Mouse (Mus musculus) skeletal muscle tissue, adult 2 months (tissue): ENCODE measurements at regions not wholly inside any gene's neighbourhood (a gene's known extent, or its start where the extent isn't known, plus 50 kb on each side); places are given as distances from the start of the nearest gene placed in this dataset.

ENCODE experiments used
- DNase-seq: peaks from one replicate; pipeline ENCODE4 v3.0.0-alpha.2; 2012; ENCODE audit warnings: low read depth, low spot score

DNA sequence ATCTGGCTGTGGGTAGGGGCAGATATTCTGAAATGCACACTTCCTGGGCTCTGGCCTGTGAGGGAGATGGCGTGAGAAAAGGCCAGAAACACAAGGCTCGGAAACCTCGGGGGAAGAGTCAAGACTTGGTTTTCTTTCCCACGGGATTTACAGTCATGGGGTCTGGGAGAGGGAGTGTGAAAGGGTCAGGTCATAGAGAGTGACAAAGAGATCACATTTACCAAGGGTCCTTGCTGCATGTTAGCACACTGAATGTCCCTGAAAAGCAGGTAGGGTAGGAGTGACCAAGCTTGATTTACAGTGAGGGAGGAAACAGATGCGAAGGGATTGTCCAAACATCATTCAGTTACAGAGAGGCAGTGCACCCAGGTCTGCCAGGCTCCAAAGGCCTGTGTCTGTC, 156.0 kb downstream of the Efnb1 start:
- no peak for DNase-seq

- DNase-seq: no peak
Observed at GRCm38 (mm10) chrX:99291423-99291963, 155.6 kb downstream of the Efnb1 start.

GRCm38 (mm10) chrX:99287988-99288387, 152.1 kb downstream of the Efnb1 start:
- no peak for DNase-seq

GRCm38 (mm10) chrX:99286876-99287275, 150.9 kb downstream of the Efnb1 start:
- no peak for DNase-seq

DNA sequence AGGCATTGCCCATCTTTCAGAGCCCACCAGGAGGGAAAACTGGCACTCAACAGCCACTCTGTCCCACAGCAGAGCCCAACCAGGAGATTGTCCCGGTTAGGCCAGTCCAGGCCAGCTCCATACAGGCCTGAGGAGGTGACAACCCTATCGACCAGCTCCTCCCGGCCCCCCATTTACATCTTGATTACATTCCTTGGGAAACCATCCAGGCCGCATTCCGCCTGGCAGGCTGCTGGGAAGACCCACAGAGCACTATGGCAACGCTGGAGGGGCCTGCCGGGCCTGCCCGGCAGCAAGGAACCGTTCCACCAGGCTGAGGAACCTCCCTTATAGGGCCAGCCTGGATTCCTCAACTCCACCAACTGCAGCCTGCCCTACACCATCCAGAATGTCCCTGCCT, 149.7 kb downstream of the Efnb1 start:
- no peak for DNase-seq

GRCm38 (mm10) chrX:99280991-99281390, 145.1 kb downstream of the Efnb1 start:
- DNase-seq: no peak

DNA sequence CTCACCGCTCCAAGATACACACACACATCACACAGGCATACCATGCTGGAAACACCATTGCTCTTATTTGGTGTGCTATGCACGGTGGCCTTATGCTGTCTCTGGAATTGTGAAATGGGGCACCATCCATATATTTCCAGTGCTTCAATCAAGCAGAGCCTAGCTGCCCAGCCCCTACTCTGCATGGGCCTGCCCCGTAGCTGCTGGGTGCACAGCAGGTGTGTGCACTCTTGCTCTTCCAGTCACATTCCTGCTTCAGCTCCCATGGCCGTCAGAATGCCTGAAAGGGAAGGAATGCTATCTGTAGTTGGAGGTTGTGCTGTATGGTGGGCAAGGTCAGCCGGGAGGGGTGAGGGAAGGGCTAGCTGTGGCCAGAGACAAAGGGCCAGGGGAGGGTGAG, 144.6 kb downstream of the Efnb1 start:
- DNase-seq: no peak

DNA sequence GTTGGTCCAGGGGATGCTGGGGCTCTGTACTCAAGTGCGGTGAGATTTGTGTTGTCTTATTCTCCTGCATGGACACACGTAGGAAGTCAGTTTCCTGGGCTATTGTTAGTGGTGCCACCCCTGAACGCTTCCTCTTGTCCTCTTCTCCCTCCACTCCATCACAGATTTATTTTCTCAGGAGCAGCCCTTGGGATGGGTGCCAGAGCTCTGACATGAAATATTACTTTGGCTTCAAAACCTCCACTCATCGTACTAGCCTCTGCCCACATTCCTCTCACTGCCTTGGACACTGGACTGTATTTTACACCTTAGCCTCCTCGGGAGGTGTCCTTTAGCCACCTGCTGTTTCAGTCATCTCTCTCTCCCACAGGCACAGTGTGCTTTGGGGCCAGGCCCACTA, 139.6 kb downstream of the Efnb1 start:
- DNase-seq: no peak

- DNase-seq: no peak
Observed at GRCm38 (mm10) chrX:99271908-99272307, 136.0 kb downstream of the Efnb1 start.

DNA sequence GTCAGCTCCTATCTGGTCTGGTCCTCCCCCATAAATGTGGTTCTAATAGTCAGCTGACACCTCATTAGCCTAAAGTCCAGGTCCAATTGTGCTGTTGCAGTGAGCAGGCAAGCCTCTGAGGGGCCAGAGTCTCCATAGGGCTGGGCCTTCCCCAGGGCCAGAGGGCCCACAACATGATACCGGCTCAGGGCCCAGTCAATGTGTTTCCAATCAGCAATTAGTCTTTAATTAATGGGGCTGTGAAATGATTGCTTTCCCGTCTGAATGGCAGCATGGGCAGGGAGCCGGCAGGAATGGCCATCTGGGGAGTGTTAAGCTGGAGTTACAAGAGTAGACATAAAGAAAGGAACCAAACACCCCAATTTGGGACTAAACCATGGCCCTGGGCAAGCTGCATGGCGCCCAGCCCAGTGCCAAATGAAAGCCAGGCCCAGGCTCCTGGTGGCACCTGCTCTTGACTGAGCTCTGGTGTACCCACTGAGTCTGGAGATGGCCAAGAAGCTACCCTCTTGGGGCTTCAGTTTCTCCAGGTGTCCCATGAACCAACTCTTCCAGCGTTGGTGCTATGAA, 113.2 kb downstream of the Efnb1 start:
- DNase-seq: no peak

- no peak for DNase-seq
Observed at GRCm38 (mm10) chrX:99248181-99248580, 112.3 kb downstream of the Efnb1 start.

- DNase-seq: no peak
Observed at GRCm38 (mm10) chrX:99246704-99247103, 110.8 kb downstream of the Efnb1 start.

GRCm38 (mm10) chrX:99246051-99246450, 110.1 kb downstream of the Efnb1 start:
- no peak for DNase-seq

GRCm38 (mm10) chrX:99245541-99245940, 109.6 kb downstream of the Efnb1 start:
- DNase-seq: no peak

- no peak for DNase-seq
Observed at GRCm38 (mm10) chrX:99243251-99243650, 107.3 kb downstream of the Efnb1 start.

DNA sequence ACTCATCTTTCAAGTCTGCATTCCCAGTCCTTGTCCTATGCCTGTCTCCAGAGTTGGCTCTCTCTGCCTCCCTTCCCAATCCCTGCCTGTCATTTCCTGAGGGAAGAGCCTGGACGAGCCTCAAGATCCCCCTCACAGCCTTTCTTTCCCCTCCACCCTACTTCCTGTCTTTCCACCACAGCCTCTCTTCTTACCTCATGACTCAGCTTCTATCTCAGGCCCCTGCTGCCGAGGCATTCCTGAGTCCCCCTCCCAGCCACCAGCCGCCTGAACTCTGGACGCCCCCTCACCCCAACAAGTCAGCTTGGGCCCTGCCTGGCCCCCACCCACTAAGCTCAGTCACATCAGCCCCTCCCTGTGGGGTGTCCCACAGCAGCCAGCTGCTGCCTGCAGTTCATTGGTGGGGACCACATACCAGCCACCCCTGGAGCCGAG, 105.8 kb downstream of the Efnb1 start:
- DNase-seq: no peak

DNA sequence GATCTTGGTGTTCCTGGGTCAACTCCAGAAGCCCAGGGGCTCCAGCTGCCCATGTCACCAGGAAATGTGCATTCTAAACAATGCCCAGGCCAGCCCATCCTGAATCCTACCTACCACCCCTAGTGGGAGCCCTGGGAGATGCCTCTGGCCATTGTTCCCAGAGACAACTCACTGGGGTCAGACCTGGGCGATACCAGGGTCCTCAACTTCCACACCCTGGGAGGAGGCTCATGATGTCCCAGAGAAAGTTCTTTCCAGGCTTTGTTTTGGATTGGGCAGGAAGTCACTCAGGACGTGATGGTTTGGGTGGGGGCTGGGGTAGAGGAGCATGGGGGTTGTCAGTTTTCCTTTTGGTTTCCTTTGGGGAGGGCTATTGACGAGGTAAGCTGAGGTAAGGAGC, 97.1 kb downstream of the Efnb1 start:
- no peak for DNase-seq

DNA sequence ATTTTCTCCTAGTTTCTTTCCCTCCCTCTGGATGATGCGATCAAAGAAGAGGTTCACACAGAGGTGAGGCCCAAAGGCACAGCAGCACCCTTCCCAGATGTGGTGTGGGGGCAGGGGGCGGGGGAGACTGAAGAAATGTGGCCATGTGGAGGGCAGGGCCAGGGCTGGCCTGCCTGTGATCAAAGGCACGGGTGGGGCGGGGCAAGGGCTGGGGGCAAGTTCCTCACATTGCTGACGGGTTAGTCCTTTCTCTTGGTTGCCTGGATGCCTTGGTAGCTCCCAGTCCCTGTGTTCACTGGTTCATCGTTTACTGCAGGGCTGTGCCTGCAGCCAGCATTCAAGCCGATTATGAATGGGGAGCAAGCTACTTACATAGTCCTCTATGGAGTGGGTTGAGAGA, 96.4 kb downstream of the Efnb1 start:
- DNase-seq: no peak

DNA sequence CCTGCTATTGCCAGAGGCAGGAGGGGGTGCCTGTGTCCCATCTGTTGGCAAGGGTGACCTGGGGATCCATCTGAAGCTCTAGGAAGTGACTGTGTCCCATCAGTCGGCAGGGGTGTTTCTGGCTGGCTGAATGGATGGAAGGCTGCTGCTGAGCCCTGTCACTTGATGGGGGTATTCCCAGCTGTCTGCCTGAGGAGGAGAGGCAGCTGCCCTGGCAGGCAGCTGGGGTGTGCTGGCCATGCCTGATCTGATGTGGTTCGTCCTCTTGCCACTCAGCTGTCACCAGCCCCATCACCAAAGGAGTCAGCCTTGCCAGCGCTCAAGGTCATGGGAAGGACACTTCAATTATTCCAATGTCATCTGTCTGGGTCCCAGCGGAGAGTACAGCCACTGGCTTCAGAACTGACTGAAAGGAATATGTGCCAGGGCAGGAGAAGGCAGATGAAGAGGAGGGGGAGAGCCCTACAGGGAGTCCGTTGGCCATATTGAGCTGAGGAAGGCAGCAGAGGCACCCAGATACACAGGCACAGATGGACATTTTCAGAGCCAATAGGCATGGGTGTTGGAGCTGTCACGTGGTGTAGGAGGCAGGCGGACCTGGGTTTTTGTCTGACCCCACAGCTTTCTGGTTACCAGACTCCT, 89.3 kb downstream of the Efnb1 start:
- no peak for DNase-seq

- no peak for DNase-seq
Observed at GRCm38 (mm10) chrX:99222017-99222416, 86.1 kb downstream of the Efnb1 start.

GRCm38 (mm10) chrX:99220674-99221455, 84.9 kb downstream of the Efnb1 start:
- no peak for DNase-seq

GRCm38 (mm10) chrX:99218213-99218612, 82.3 kb downstream of the Efnb1 start:
- DNase-seq: no peak
